Mouse (Mus musculus) liver, adult 2 months (tissue): ENCODE results near the gene Gm10190. TPM values are rescaled to one million over a fixed set of nuclear protein-coding genes. Genes with fewer than 3 reads are reported as not detected.

Experiments used
- DNase-seq: peaks from one replicate; pipeline ENCODE4 v3.0.0-alpha.2; 2011; ENCODE audit warnings: low read depth, low spot score; ENCODE audit errors: extremely low read depth
- H3K27ac ChIP-seq: fragments of 200-500 bp; replicated peaks from 2 replicates; pipeline ENCODE4 v1.5.1; 2012; ENCODE audit warnings: low read depth, mild to moderate bottlenecking, control low read depth, inconsistent platforms, low read length; ENCODE audit not compliant: insufficient read depth
- H3K27me3 ChIP-seq: fragments of 200-500 bp; 2 replicates; pipeline ENCODE4 v1.6.1; 2012; ENCODE audit warnings: mild to moderate bottlenecking, moderate library complexity, low read length, inconsistent platforms; ENCODE audit not compliant: control insufficient read depth, insufficient read depth
- H3K36me3 ChIP-seq: fragments of 200-500 bp; 2 replicates; pipeline ENCODE4 v1.6.1; 2012; ENCODE audit warnings: low read length, inconsistent platforms; ENCODE audit not compliant: control insufficient read depth, insufficient read depth
- H3K4me1 ChIP-seq: fragments of 200-500 bp; 2 replicates; pipeline ENCODE4 v1.6.1; 2011; ENCODE audit warnings: low read length; ENCODE audit not compliant: control insufficient read depth, insufficient read depth
- H3K4me3 ChIP-seq: fragments of 200-500 bp; 2 replicates; pipeline ENCODE4 v1.5.1; 2011; ENCODE audit warnings: low read depth, mild to moderate bottlenecking, control low read depth, low read length, moderate library complexity; ENCODE audit not compliant: insufficient read depth
- H3K79me2 ChIP-seq: fragments of 200-500 bp; 2 replicates; pipeline ENCODE4 v1.6.1; 2012; ENCODE audit warnings: inconsistent platforms, mild to moderate bottlenecking, low read length, moderate library complexity; ENCODE audit not compliant: control insufficient read depth, insufficient read depth
- H3K9ac ChIP-seq: fragments of 200-500 bp; 2 replicates; pipeline ENCODE4 v1.6.1; 2012; ENCODE audit warnings: low read depth, mild to moderate bottlenecking, control low read depth, inconsistent platforms, low read length
- CTCF ChIP-seq: fragments of 200-500 bp; IDR thresholded peaks from 2 replicates; pipeline ENCODE4 v1.5.1; 2011; ENCODE audit warnings: low read depth, low read length, control low read depth
- POLR2A ChIP-seq: fragments of 200-500 bp; IDR thresholded peaks from 2 replicates; pipeline ENCODE4 v1.6.1; 2011; ENCODE audit warnings: low read length, control low read depth; ENCODE audit not compliant: insufficient read depth; ENCODE audit errors: extremely low read depth
- WGBS: fragments of 180-500 bp; shearing (Covaris S2); methylation state at CpG from one replicate; pipeline ENCODE4 v1.1.7; 2018; 5-methylcytosine and 5-hydroxymethylcytosine counted together
- polyA plus RNA-seq: library from polyadenylated mRNA; depleted of rRNA; stranded (reverse); fragments of >200 nt; gene quantifications from 2 replicates; pipeline ENCODE4 v1.2.3, GENCODE M21; 2012; rRNA removed
- total RNA-seq: library from RNA; depleted of rRNA; stranded (reverse); fragments of >200 nt; gene quantifications from 2 replicates; pipeline ENCODE4 v1.2.3, GENCODE M21; 2014; rRNA removed

Gm10190 gene
- total and polyA plus RNA-seq, 2 experiments, result not detected

DNA sequence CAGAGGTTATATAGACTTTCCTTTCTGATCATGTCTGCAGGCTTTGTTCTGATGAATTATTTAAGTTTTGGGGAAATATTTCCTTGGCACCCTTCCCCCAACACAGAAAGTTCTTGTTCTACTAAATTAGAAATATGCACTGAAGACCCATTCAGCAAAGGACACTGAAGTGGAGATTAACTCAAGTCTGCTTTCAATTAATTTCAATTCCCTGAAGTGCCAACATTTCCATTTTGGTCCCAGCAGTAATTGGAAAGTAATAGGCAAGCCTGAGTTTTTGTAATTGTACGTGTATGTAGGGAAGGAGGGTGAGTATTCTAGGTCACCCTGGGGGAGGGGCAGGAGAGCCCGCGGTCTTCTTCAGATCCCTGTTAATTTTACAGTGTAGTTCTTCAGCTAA, 46.9 kb downstream of the Gm10190 start:
- Histone ChIP-seq H3K4me1 (peaks cover 12% of the 10 kb centered on the region), H3K4me3 (no peak overlapping the region), H3K9ac (no peak overlapping the region), H3K79me2 (no peaks in the 10 kb centered on the region), H3K27me3 (no peaks in the 10 kb centered on the region), H3K36me3 (no peaks in the 10 kb centered on the region), H3K27ac (no peak overlapping the region)
- no peak for DNase-seq
- no peak for TF ChIP-seq POLR2A
- TF ChIP-seq CTCF, result no peak
- WGBS, result 95% methylated on average over 3 of the region's 3 CpGs

DNA sequence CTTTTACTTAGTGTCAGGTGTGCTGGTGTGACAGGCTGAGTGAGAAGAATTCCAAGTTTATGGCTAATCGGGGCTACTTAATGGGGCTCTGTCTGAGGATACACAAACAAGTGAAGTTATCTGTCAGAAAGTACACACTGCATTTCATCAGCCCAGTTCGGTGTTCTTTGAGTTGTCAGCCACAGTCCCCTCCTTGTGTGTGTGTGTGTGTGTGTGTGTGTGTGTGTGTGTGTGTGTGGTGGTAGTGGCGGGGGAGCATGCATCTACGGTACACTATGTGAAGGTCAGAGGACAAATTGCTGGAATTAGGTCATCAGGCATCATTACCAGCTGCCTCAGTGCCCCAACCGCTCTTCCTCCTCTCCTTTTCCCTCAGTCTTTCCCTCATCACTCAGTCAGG, 47.9 kb downstream of the Gm10190 start:
- TF ChIP-seq CTCF, result no peak
- no peak for TF ChIP-seq POLR2A
- 29% methylated on average over 5 of the region's 5 CpGs for WGBS

DNA sequence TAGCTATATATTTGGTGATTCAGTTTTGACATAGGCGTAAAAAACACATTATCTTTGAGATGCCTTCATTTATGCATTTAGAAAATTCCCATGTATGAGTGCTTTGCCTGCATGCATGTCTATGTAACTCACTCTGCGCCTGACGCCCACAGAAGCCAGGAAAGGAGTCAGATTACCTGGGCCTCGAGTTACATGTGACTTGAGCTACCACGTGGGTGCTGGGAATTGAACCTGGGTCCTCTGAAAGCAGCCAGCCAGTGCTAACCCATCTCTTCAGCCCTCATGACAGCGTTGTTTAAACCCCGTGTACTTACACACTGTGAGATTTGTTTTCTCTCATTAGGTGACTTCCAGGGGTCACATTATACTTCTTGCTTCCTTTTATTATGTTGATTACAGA, 48.8 kb downstream of the Gm10190 start:
- Histone ChIP-seq H3K27ac (no peak overlapping the region), H3K9ac (no peak overlapping the region), H3K79me2 (no peaks in the 10 kb centered on the region), H3K4me3 (no peak overlapping the region), H3K4me1 (peaks cover 12% of the 10 kb centered on the region), H3K27me3 (no peaks in the 10 kb centered on the region), H3K36me3 (no peaks in the 10 kb centered on the region)
- 91% methylated on average over 7 of the region's 7 CpGs for WGBS
- no peak for TF ChIP-seq CTCF
- TF ChIP-seq POLR2A, result no peak
- no peak for DNase-seq

More for the DNA sequence above, 47.9 kb downstream of the Gm10190 start:
- no peaks in the 10 kb centered on the region for H3K79me2 ChIP-seq
- peaks cover 12% of the 10 kb centered on the region for H3K4me1 ChIP-seq
- H3K4me3 ChIP-seq, result no peak overlapping the region
- H3K36me3 ChIP-seq, result no peaks in the 10 kb centered on the region
- no peak overlapping the region for H3K9ac ChIP-seq
- peak overlapping the region; percentile 38 for H3K27ac ChIP-seq
- H3K27me3 ChIP-seq, result no peaks in the 10 kb centered on the region
- DNase-seq, result peak; percentile 39

DNA sequence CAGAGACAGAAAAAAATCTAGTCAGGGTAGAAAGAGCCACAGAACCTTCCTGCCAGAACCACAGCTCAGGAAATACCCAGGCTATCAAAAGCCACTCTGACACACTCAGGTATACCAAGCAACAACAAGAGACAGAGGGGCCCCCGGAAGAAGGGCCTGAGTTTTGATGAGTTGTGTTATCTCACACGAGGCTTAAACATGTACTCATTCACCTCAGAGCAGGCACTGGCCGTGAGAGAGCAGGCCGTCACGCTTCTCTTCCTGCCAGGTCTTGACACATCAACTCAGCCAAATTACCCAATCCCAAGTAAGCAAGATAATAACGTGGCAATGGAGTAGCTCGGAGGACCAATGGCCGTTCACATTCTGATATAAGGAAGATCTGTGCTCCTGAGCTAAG, 49.7 kb downstream of the Gm10190 start:
- 40% methylated on average over 8 of the region's 8 CpGs for WGBS

More for the DNA sequence above, 49.7 kb downstream of the Gm10190 start:
- peak; percentile 53 for DNase-seq
- Histone ChIP-seq H3K27ac (no peak overlapping the region), H3K36me3 (no peaks in the 10 kb centered on the region), H3K9ac (no peak overlapping the region), H3K4me3 (no peak overlapping the region), H3K27me3 (no peaks in the 10 kb centered on the region), H3K4me1 (peaks cover 12% of the 10 kb centered on the region), H3K79me2 (no peaks in the 10 kb centered on the region)
- TF ChIP-seq CTCF, result no peak
- no peak for TF ChIP-seq POLR2A

Other genes starting within 250 kb of the Gm10190 start
- 68.6 and 70.5 TPM in 2 replicates for gene Galm, start 246.1 kb downstream of the Gm10190 start, total RNA-seq
- 81.2 and 98.5 TPM in 2 replicates for gene Galm, start 246.1 kb downstream of the Gm10190 start, polyA plus RNA-seq
- 20.5 and 22.3 TPM in 2 replicates for gene Srsf7, start 166.2 kb downstream of the Gm10190 start, total RNA-seq
- gene Srsf7, start 166.2 kb downstream of the Gm10190 start, polyA plus RNA-seq, result 13.2 and 20.6 TPM in 2 replicates
- not detected in 2 replicates for gene Ttc39d, start 166.1 kb downstream of the Gm10190 start, total RNA-seq
- gene Ttc39d, start 166.1 kb downstream of the Gm10190 start, polyA plus RNA-seq, result not detected in 2 replicates
- 4.9 and 5.9 TPM in 2 replicates for gene Gemin6, start 149.1 kb downstream of the Gm10190 start, total RNA-seq
- gene Gemin6, start 149.1 kb downstream of the Gm10190 start, polyA plus RNA-seq, result 2.2 and 2.3 TPM in 2 replicates
- gene Morn2, start 83.3 kb downstream of the Gm10190 start, total RNA-seq, result 9.3 and 9.6 TPM in 2 replicates
- 3.0 and 4.2 TPM in 2 replicates for gene Morn2, start 83.3 kb downstream of the Gm10190 start, polyA plus RNA-seq
- 6.7 and 9.3 TPM in 2 replicates for gene Dhx57, start 83.1 kb downstream of the Gm10190 start, total RNA-seq
- gene Dhx57, start 83.1 kb downstream of the Gm10190 start, polyA plus RNA-seq, result 2.6 and 3.7 TPM in 2 replicates
- gene Arhgef33, start 66.1 kb downstream of the Gm10190 start, total RNA-seq, result not detected in 2 replicates
- gene Arhgef33, start 66.1 kb downstream of the Gm10190 start, polyA plus RNA-seq, result not detected in 2 replicates
- gene Sos1, start 106.9 kb upstream of the Gm10190 start, total RNA-seq, result 11.8 and 12.0 TPM in 2 replicates
- 2.8 TPM in 2 replicates for gene Sos1, start 106.9 kb upstream of the Gm10190 start, polyA plus RNA-seq
- gene Cdkl4, start 204.3 kb upstream of the Gm10190 start, total RNA-seq, result 0.07 and 0.09 TPM in 2 replicates
- 0.06 and 0.13 TPM in 2 replicates for gene Cdkl4, start 204.3 kb upstream of the Gm10190 start, polyA plus RNA-seq